Mouse (Mus musculus): ENCODE data around the gene Pmis2.

- TF ChIP-seq CTCF (conservative IDR thresholded peaks at IDR 0.05; ENCODE audit: low read length) (no peak), NANOG (IDR thresholded peaks at IDR 0.05; ENCODE audit: borderline replicate concordance, low read length) (no peak)
Measured at GRCm38 (mm10) chr7:30698589-30698988, 27.2 kb upstream of the Pmis2 start, which contains the start of gene 2200002J24Rik.

All from E14TG2a.4 (cell line).